Mouse (Mus musculus) T-helper 17 cell (primary cell): ENCODE results near the gene Gm49333.

Experiments
- in situ Hi-C, 2 experiments: fragments of 300-600 bp; cut with MboI, MseI; formaldehyde crosslinking; loops; 1 replicate in 1 of 2; 2 replicates in 1 of 2; pipeline ENCODE4 v1.15.1; 2025; ENCODE audit warnings: high pct_unique_total_duplicates in 2 of 2

Gene Gm49333

DNA sequence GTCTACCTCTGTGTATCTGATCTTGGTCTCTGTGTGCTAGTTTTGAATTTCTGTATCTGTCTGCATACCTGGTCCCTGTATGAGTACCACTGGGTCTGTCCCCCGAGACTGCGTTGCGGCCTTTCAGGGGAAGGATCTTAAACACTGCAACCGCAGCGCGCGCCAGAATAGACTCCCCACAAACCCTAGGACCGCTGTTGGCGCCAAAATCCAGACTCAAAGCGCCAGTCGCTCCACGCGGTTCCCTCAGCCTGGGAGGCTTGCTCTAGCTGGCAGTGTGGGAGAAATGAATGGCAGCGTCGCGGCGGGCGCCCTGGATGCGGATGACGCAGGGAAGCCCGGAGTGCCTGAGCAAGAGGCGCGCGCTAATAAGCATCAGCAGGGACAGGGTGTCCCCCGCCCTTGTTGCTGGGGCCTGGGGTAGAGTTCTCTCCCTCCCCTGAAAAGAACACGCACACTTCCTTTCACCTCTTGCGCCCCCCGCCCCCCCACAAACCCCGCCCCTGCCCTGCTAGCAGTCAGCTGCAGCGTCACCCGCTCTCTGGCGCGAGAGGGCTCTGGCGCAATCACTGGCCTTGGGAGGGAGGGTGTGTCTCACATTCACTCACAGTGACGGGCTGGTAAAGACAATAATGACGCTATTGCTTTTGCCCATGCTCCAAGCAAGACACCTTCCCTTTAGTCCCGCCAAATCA is 10.7 kb downstream of the Gm49333 start:
- in situ Hi-C loops: no loop called here

- in situ Hi-C loops: no loop called here
Observed at GRCm38 (mm10) chr16:20623211-20623610, 11.8 kb downstream of the Gm49333 start.

DNA sequence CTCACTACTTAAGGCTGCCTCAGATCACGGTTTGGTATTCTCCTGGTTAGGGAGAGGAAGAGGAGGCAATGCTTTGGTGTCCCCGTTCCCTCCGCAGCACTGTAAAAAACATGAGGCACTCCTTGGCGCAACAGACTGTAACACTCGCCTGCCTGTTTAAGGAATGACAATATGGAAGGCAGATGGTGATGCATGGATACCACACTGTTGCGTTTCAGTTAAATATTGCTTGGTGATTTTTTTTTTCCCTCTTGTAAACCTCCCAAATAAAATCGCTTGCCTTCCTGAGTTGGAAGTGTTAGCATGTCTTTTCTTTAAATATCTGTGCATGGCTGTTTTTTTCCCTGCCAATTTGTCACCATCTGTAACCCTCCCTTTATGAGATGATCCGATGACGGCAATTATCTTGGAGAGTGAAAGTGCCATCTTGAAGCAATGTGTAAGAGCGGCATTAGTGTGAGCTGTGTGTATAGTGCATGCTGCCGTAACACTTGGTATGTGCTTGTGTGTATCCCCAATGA is 17.5 kb downstream of the Gm49333 start:
- in situ Hi-C loops: no loop called here

DNA sequence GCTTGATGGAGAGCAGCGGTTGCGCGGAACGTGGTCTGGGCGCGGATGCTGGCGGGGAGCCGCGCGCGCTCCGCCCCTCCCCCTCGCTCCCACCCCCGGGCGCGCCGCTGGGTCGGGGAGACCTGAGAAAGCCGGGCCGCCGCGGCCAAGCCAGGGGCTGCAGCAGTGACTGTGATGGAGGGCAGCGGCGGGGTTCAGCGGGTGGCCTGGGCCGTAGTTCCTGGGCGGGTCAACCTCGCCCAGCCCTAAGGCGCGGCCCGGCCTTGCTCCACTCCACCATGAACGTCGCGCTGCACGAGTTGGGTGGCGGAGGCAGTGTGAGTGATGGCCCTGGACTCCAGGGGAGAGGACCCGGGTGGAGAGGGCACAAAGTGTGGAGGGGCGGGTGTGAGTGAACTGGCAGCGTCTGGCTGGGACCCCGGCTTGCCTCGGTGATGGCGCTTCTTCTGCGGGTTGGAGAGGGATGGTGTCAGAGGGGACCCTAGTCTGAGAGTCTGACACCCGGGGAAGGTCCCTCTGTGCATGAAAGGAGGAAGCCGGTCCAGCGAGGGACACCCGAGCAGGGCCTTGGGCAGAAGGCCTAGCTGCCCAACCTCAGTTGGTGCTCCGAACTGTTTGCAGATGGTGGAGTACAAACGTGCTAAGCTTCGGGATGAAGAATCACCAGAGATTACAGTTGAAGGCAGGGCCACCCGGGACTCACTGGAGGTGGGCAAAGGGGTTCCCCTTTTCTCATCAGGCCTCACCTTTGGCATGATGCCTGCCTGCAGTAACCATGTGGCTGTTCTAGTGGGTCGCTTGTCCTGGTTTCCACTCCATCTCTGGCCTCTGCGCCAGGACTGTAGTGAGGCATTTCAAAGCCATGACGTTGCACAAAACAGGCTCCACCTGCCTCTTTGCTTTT is 18.6 kb downstream of the Gm49333 start, which contains the start of gene Ece2:
Gene Ece2, plus strand, starts transcription at position 98 of the 904 bp plus-strand sequence.
- in situ Hi-C loops: no loop called here

DNA sequence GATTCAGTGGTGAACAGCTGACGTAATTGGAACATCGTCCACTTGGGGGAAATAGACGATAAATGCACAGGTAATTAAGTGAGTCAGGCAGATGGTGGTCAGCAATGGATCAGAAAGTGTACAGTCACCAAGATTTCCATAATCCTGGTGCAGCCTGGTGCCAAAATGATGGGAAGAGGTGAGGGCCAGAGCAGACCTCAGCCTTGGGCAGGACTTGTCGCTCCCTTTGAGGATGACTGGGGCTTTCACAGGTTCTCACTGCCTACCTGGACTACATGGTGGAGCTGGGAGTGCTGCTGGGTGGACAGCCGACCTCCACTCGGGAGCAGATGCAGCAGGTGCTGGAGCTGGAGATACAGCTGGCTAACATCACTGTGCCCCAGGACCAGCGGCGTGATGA is 26.0 kb downstream of the Gm49333 start:
- in situ Hi-C loops: no loop called here

GRCm38 (mm10) chr16:20638367-20638766 is 27.0 kb downstream of the Gm49333 start:
- in situ Hi-C loops: no loop called here

DNA sequence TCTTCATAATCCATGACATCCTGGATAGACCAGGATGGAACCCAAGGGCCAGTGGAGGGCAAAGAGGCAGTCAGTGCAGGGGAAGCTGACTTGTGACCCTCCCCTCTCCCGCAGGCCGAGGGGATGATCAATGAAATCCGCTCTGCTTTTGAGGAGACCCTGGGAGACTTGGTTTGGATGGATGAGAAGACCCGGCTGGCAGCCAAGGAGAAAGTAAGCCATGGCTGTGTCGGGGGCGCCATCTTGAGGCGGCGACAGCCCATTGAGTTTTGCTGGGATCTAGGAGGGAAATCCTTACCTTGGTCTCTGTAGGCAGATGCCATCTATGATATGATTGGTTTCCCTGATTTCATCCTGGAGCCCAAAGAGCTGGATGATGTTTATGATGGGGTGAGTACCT is 30.8 kb downstream of the Gm49333 start:
- in situ Hi-C loops: no loop called here

GRCm38 (mm10) chr16:20643911-20644310 is 32.5 kb downstream of the Gm49333 start:
- in situ Hi-C loops: no loop called here

DNA sequence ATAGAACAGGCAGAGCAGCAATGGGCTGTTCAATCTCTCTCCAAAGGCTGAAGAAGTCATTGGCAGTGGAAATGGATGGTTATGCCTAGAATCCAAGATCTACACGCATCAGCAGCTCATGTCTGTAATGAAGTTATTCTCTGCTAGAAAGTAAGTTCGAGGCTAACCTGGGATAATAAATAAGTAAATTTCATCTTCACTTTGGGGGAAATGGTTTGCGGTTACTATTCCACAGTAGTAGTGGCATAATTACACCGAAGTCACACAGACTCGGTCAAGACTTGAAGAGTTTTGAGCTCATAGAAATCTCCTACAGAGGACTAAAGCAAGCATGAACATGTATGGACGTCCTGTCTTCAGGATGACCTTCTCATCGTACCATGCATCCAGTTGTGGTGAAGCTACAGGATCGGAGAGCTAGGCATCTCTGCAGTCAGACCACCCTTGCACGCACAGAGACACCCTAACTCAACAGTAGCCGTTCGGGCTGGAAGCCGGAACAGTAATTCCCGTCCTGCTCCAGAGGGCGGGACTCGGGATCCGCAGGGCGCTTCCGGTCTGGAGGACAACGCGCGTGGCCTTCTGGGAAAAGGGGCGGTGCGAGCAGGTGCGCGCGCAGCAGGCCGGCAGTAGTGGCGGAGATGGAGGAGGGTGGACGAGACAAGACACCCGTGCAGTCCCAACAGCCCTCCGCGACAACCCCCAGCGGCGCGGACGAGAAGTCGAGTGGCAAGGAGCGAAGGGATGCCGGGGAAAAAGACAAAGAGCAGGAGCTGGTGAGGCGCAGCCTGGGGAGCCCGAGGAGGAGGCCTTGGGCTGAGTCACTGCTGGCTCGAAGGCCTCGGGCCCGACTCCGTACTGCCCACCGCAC is 39.9 kb downstream of the Gm49333 start, which contains the start of gene Psmd2:
Gene Psmd2, plus strand, starts transcription at position 577 of the 871 bp plus-strand sequence.
- in situ Hi-C loops: loop anchor here in 1 of 2 experiments (5.0 to 25.0 kb wide), 2 partner anchors 34 to 689 kb away; no protein-coding TSS in a partner anchor

- in situ Hi-C loops: loop anchor here in 1 of 2 experiments (5.0 to 25.0 kb wide), 2 partner anchors 35 to 690 kb away; no protein-coding TSS in a partner anchor
Observed at GRCm38 (mm10) chr16:20651947-20652310, 40.5 kb downstream of the Gm49333 start.

DNA sequence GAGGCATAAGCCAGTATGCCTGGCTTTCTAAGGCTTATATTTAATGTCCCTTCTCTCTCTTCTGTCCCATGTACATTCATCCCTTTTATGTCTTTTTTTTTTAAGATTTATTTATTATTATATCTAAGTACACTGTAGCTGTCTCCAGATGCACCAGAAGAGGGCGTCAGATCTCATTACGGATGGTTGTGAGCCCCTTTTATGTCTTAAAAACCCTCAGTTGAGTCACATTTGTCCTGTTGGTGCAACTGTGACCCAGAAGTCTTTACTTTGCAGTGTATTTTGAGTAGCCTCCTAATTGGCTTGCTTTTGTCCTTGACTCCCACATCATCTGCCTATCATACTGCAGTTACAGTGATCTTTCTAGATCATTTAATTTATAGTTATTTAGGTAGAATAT is 41.9 kb downstream of the Gm49333 start:
- in situ Hi-C loops: loop anchor here in 1 of 2 experiments (5.0 to 25.0 kb wide), 2 partner anchors 36 to 691 kb away; no protein-coding TSS in a partner anchor

DNA sequence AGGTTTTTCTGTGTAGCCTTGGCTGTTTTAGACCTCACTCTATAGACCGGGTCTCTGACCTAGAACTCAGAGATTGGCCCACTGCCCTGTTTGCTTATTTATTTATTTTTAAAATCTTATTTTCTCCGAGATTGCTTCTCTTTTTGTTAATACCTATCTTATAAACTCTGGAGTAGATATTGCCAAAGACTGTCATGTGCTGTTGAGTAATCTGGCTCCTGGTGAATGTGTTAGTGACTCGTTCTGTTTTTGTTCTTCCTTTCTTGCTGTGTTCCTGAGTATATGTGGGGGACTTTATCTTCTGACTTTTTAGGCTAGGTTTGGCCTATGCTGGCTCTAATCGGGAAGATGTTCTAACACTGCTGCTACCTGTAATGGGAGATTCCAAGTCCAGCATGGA is 46.3 kb downstream of the Gm49333 start:
- in situ Hi-C loops: loop anchor here in 1 of 2 experiments (25.0 kb wide), 1 partner anchor 695 kb away; no protein-coding TSS in a partner anchor

DNA sequence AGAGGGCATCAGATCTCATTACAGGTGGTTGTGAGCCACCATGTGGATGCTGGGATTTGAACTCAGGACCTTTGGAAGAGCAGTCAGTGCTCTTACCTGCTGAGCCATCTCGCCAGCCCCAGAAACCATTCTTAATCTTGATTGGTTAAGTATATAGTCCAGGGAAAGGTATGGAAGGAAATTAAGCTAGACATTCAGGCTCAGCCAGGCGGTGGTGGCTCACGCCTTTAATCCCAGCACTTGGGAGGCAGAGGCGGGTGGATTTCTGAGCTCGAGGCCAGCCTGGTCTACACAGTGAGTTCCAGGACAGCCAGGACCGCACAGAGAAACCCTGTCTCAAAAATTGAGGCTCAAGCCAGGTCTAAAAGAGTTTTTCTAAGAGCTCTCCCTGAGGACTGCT is 56.6 kb downstream of the Gm49333 start, which contains the start of gene Eif4g1:
Gene Eif4g1, plus strand, starts transcription at position 301 of the 400 bp plus-strand sequence.
- in situ Hi-C loops: loop anchor here in 1 of 2 experiments (25.0 kb wide), 1 partner anchor 706 kb away; no protein-coding TSS in a partner anchor

DNA sequence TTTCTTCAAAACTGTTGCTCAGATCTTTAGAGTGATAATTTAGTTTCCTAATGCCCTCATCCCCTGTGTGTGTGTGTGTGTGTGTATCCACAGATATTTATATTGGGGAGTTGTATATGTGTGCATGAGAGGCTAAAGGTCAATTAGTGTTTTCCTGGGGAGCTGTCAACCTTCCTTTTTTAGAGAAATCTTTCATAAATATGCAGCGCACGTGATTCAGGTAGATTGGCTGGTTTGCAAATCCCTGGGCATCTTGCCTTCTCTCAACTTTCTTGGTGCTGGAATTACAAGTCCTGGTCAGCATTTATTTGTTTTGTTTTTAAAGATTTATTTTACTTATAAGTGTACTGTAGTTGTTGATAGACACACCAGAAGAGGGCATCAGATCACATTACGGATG is 58.9 kb downstream of the Gm49333 start:
- in situ Hi-C loops: loop anchor here (5.0 to 25.0 kb wide), 3 partner anchors 58 to 708 kb away; partner anchors contain the start of genes Abcf3 (in 1 of the 2), Alg3 (in 1 of the 2), Eef1akmt4 (in 1 of the 2) and Gm49333 (in 1 of the 2)

DNA sequence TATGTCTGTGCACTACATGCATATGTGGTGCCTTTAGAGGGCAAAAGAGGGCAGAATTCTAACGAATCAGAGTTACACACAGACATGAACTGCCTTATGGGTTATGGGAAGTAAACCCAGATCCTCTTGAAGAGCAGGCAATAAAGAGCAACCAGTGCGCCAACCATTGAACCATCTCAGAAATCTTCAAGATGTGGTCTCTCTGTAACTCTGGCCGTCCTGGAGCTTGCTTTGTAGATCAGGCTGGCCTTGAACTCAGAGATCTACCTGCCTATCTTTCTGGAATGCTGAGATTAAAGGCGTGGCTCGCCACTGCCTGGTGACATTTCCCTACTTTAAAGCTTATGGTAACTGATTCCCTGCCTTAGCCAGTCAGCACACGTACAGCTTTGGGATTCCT is 60.5 kb downstream of the Gm49333 start:
- in situ Hi-C loops: loop anchor here (5.0 to 25.0 kb wide), 3 partner anchors 60 to 710 kb away; partner anchors contain the start of genes Abcf3 (in 1 of the 2), Alg3 (in 1 of the 2), Eef1akmt4 (in 1 of the 2) and Gm49333 (in 1 of the 2)

DNA sequence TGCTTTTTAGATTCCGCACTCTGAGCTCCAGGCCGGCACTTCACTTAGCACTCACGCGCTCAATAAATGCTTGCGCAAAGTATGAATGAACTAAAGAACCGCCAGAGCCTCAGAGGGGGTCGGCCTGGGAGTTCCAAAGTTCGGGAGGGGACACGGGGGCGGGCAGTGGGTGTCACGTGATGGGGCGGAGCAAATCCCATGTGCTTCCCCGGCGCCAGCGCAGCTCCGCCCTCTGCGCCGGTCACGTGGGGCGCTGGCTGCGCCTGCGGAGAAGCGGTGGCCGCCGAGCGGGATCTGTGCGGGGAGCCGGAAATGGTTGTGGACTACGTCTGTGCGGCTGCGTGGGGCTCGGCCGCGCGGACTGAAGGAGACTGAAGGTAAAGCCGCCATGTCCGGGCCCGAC is 61.1 kb downstream of the Gm49333 start:
- in situ Hi-C loops: loop anchor here (5.0 to 25.0 kb wide), 3 partner anchors 60 to 710 kb away; partner anchors contain the start of genes Abcf3 (in 1 of the 2), Alg3 (in 1 of the 2), Eef1akmt4 (in 1 of the 2) and Gm49333 (in 1 of the 2)

GRCm38 (mm10) chr16:20672965-20673705 is 61.7 kb downstream of the Gm49333 start:
- in situ Hi-C loops: loop anchor here (5.0 to 25.0 kb wide), 3 partner anchors 61 to 711 kb away; partner anchors contain the start of genes Abcf3 (in 1 of the 2), Alg3 (in 1 of the 2), Eef1akmt4 (in 1 of the 2) and Gm49333 (in 1 of the 2)

GRCm38 (mm10) chr16:20673706-20674303 is 62.4 kb downstream of the Gm49333 start:
- in situ Hi-C loops: loop anchor here (5.0 to 25.0 kb wide), 3 partner anchors 62 to 712 kb away; partner anchors contain the start of genes Abcf3 (in 1 of the 2), Alg3 (in 1 of the 2), Eef1akmt4 (in 1 of the 2) and Gm49333 (in 1 of the 2)
